Mouse (Mus musculus) heart, embryonic 10.5 days (tissue): ENCODE results near the gene Lamb3. TPM values are rescaled to one million over a fixed set of nuclear protein-coding genes. Genes with fewer than 3 reads are reported as not detected.

Experiments
- DNase-seq: peaks from one replicate; pipeline ENCODE4 v3.0.0-alpha.2; 2017; ENCODE audit warnings: low spot score
- H3K27ac ChIP-seq: fragments of 300-500 bp; sonication (generic); 2 replicates; pipeline ENCODE4 v1.5.1; 2016; ENCODE audit warnings: mild to moderate bottlenecking
- H3K27me3 ChIP-seq: fragments of 300-500 bp; sonication (generic); 2 replicates; pipeline ENCODE4 v1.6.1; 2016; ENCODE audit warnings: mild to moderate bottlenecking; ENCODE audit not compliant: poor library complexity, insufficient read depth, severe bottlenecking
- H3K36me3 ChIP-seq: fragments of 300-500 bp; sonication (generic); 2 replicates; pipeline ENCODE4 v1.6.1; 2016; ENCODE audit warnings: mild to moderate bottlenecking, moderate library complexity
- H3K4me1 ChIP-seq: fragments of 300-500 bp; sonication (generic); 2 replicates; pipeline ENCODE4 v1.6.1; 2016; ENCODE audit warnings: mild to moderate bottlenecking
- H3K4me3 ChIP-seq: fragments of 300-500 bp; sonication (generic); 2 replicates; pipeline ENCODE4 v1.5.1; 2016; ENCODE audit warnings: mild to moderate bottlenecking, moderate library complexity
- H3K9me3 ChIP-seq: fragments of 300-500 bp; sonication (generic); 2 replicates; pipeline ENCODE4 v1.6.1; 2016; ENCODE audit warnings: mild to moderate bottlenecking, moderate library complexity
- WGBS: fragments of 180-500 bp; shearing (Covaris S2); methylation state at CpG from one replicate; pipeline ENCODE4 v1.1.7; 2016; 5-methylcytosine and 5-hydroxymethylcytosine counted together
- polyA plus RNA-seq: library from polyadenylated mRNA; unstranded; fragments of >200 nt; fragmentation: Nextera tagmentation; extraction: Ambion mirVana; gene quantifications from 2 replicates; pipeline ENCODE4 v1.2.1, GENCODE M21; 2016

Lamb3 gene
- polyA plus RNA-seq, 1 experiment from 2014 or later: 1.7 TPM

DNA sequence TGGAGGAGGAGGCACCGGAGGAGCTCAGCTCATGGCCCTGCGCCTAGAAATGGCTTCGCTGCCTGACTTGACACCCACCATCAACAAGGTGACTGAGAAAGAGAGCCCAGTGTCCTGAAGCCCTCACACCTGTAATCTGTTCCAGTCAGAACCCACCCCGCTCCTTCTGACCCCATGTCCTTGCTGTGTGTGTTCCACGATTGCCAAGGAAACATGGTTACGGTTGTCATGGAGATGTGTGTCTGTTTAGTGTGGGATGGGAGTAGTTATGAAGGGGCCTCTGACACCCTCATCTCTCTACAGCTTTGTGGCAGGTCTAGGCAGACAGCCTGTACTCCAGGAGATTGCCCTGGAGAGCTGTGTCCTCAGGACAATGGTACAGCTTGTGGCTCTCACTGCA lies 127.0 kb downstream of the Lamb3 start:
- Histone ChIP-seq H3K27me3 (peaks cover 31% of the 10 kb centered on the region), H3K9me3 (no peaks in the 10 kb centered on the region), H3K4me3 (no peak overlapping the region), H3K27ac (peak overlapping the region; percentile 71), H3K36me3 (no peaks in the 10 kb centered on the region), H3K4me1 (peaks cover 71% of the 10 kb centered on the region)
- 79% methylated on average over 6 of the region's 6 CpGs for WGBS
- DNase-seq: no peak

- peaks cover 32% of the 10 kb centered on the region for H3K27me3 ChIP-seq
- 0 out of 2 replicates have a peak overlapping the region, but pooled peaks have one; percentile 4 for H3K27ac ChIP-seq
- 70% methylated on average over 7 of the region's 7 CpGs for WGBS
- DNase-seq: no peak
- H3K36me3 ChIP-seq: no peaks in the 10 kb centered on the region
- peaks cover 64% of the 10 kb centered on the region for H3K4me1 ChIP-seq
- no peaks in the 10 kb centered on the region for H3K9me3 ChIP-seq
- no peak overlapping the region for H3K4me3 ChIP-seq
Observed at GRCm38 (mm10) chr1:193336122-193337017, 128.9 kb downstream of the Lamb3 start.

GRCm38 (mm10) chr1:193337018-193337321 lies 129.5 kb downstream of the Lamb3 start:
- no peaks in the 10 kb centered on the region for H3K9me3 ChIP-seq
- 87% methylated on average over 9 of the region's 9 CpGs for WGBS
- no peak overlapping the region for H3K27ac ChIP-seq
- no peak overlapping the region for H3K4me3 ChIP-seq
- peaks cover 34% of the 10 kb centered on the region for H3K27me3 ChIP-seq
- H3K36me3 ChIP-seq: no peaks in the 10 kb centered on the region
- H3K4me1 ChIP-seq: peaks cover 61% of the 10 kb centered on the region
- DNase-seq: no peak

- Histone ChIP-seq H3K4me1 (peaks cover 52% of the 10 kb centered on the region), H3K9me3 (no peaks in the 10 kb centered on the region), H3K27ac (no peak overlapping the region), H3K36me3 (no peaks in the 10 kb centered on the region), H3K4me3 (no peak overlapping the region), H3K27me3 (peaks cover 42% of the 10 kb centered on the region)
- no peak for DNase-seq
- 36% methylated on average over 4 of the region's 4 CpGs for WGBS
Observed at GRCm38 (mm10) chr1:193337787-193338310, 130.3 kb downstream of the Lamb3 start.

- no peaks in the 10 kb centered on the region for H3K36me3 ChIP-seq
- no peak overlapping the region for H3K27ac ChIP-seq
- no peaks in the 10 kb centered on the region for H3K9me3 ChIP-seq
- H3K4me3 ChIP-seq: no peak overlapping the region
- 80% methylated on average over 9 of the region's 9 CpGs for WGBS
- no peak for DNase-seq
- peaks cover 48% of the 10 kb centered on the region for H3K27me3 ChIP-seq
- peaks cover 50% of the 10 kb centered on the region for H3K4me1 ChIP-seq
Observed at GRCm38 (mm10) chr1:193338363-193338995, 131.0 kb downstream of the Lamb3 start.

DNA sequence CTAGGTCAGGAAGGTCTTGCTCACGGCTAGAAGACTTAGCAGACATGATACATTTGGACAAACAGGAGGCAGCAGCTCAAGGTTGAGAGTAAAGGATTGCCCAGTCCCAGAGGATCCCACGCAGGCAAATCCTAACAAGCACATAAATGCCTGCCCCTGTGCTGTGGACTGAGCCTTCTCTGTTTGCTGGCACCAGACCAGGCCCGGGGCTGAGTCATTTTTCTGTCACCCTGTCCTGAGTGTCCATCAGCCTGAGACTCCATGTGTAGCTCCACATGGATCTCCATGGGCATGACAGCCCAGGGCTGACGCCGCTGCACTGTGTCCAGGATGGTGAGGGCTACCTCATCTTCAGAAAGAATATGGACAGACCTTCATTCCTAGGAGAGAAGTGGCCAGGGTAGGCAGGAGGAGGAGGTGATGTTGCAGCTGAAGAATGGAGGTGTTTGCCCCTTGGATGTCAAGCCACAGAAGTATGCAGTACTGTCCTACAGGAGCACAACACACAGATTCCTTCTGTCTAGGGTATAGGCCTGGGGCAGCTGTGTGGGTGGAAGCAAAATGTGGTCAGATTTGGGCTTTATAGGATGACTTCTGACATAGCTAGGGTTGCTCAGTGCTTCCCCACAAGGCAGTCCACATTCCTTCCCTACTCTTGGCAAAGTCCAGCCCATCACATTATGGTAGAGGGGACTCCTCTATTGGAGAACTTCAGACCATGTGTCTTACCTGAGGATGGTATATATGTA lies 134.9 kb downstream of the Lamb3 start:
- Histone ChIP-seq H3K36me3 (no peaks in the 10 kb centered on the region), H3K4me3 (no peak overlapping the region), H3K27ac (no peak overlapping the region), H3K9me3 (no peaks in the 10 kb centered on the region), H3K4me1 (peaks cover 20% of the 10 kb centered on the region), H3K27me3 (peaks cover 53% of the 10 kb centered on the region)
- no peak for DNase-seq
- 87% methylated on average over 5 of the region's 5 CpGs for WGBS

GRCm38 (mm10) chr1:193343853-193344252 lies 136.4 kb downstream of the Lamb3 start:
- Histone ChIP-seq H3K36me3 (peaks cover 6% of the 10 kb centered on the region; the same call in 1 of the 2 replicates), H3K4me3 (no peak overlapping the region), H3K27ac (no peak overlapping the region), H3K4me1 (peaks cover 6% of the 10 kb centered on the region; the same call in 1 of the 2 replicates), H3K27me3 (peaks cover 53% of the 10 kb centered on the region), H3K9me3 (no peaks in the 10 kb centered on the region)
- DNase-seq: no peak
- WGBS: 80% methylated on average over 4 of the region's 4 CpGs

DNA sequence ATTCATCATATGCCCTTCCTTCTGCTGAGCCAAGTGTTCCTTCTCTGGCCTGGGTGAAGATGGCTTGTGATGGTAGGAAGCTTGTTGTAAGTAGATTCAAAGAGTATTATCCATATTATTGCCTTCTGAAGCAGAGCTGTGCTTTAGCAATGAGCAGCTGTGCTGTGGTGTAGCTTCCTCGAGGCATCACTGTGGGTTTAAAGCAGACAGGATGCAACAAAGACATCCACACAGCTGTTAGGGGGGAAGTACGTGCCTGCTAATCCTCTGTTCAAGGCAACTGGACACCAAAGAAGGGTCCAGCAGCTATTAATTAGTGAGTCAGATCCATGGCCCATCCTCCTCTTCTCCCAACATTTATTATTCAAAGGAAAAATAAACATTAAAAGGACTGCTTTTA lies 137.5 kb downstream of the Lamb3 start:
- Histone ChIP-seq H3K27me3 (peaks cover 45% of the 10 kb centered on the region), H3K4me3 (no peak overlapping the region), H3K9me3 (no peaks in the 10 kb centered on the region), H3K36me3 (peaks cover 9% of the 10 kb centered on the region; the same call in 1 of the 2 replicates), H3K4me1 (peaks cover 6% of the 10 kb centered on the region; the same call in 1 of the 2 replicates), H3K27ac (no peak overlapping the region)
- WGBS: 51% methylated on average over 2 of the region's 2 CpGs
- no peak for DNase-seq

- peaks cover 14% of the 10 kb centered on the region; the same call in 1 of the 2 replicates for H3K36me3 ChIP-seq
- DNase-seq: no peak
- no peak overlapping the region for H3K4me3 ChIP-seq
- peaks cover 6% of the 10 kb centered on the region; the same call in 1 of the 2 replicates for H3K4me1 ChIP-seq
- no peak overlapping the region; the same call in 1 of the 2 replicates for H3K27ac ChIP-seq
- H3K27me3 ChIP-seq: peaks cover 28% of the 10 kb centered on the region
- no peaks in the 10 kb centered on the region for H3K9me3 ChIP-seq
- 43% methylated on average over 3 of the region's 3 CpGs for WGBS
Observed at GRCm38 (mm10) chr1:193346908-193347307, 139.4 kb downstream of the Lamb3 start.

GRCm38 (mm10) chr1:193348261-193348962 lies 140.9 kb downstream of the Lamb3 start:
- peaks cover 20% of the 10 kb centered on the region; the same call in 1 of the 2 replicates for H3K36me3 ChIP-seq
- H3K4me3 ChIP-seq: no peak overlapping the region
- H3K27ac ChIP-seq: no peak overlapping the region
- peaks cover 15% of the 10 kb centered on the region; the same call in 1 of the 2 replicates for H3K27me3 ChIP-seq
- 78% methylated on average over 9 of the region's 9 CpGs for WGBS
- H3K4me1 ChIP-seq: peaks cover 6% of the 10 kb centered on the region; the same call in 1 of the 2 replicates
- DNase-seq: no peak
- H3K9me3 ChIP-seq: no peaks in the 10 kb centered on the region

DNA sequence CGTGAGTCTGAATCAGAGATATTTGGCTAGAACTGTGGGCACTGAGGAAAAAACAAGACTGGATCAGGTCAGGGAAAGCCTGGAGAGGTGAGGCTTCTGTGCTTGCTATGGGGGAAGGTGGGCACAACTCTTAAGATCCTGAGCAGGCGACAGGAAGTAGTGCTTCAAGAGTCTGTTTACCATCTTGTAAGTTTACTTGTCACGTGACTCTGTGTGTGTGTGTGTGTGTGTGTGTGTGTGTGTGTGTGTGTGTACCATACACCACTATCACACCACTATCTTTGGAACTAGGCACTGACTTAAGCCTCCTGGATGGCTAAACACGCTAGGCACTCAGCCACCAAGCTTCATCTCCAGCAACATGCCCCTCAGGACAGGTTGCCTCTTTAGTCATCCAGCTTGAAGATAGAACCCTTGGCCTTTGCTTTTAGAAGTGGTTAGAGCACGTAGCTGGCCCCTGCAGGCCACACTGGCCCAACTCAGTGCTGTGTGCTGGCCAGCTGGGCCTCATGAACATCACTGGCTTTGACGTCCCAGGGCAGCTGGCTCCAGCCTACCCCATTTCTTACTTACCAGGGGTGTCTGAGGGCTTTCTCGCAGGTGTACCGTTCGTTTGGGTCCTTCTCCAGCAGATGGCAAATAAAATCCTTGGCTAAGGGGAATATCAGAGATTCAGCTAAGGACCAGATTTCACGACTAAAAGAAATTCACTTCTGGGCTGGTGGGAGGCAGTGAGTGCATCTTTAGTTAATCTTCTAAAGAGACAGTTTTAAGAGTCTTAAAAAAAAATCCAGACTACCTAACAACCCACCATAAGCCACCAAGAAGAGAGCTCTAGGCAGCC lies 142.4 kb downstream of the Lamb3 start:
- H3K9me3 ChIP-seq: no peaks in the 10 kb centered on the region
- DNase-seq: no peak
- no peak overlapping the region for H3K27ac ChIP-seq
- peaks cover 28% of the 10 kb centered on the region for H3K36me3 ChIP-seq
- H3K4me1 ChIP-seq: peaks cover 6% of the 10 kb centered on the region; the same call in 1 of the 2 replicates
- no peak overlapping the region for H3K4me3 ChIP-seq
- H3K27me3 ChIP-seq: peaks cover 9% of the 10 kb centered on the region; the same call in 1 of the 2 replicates
- 74% methylated on average over 10 of the region's 10 CpGs for WGBS
